Mouse (Mus musculus): Measurements from ENCODE around the gene Mt3. TPM values are rescaled to one million over a fixed set of nuclear protein-coding genes. Genes with fewer than 3 reads are reported as not detected.

Mt3 gene
- polyA plus RNA-seq, 1 experiment from 2014 or later, result 20.7 TPM

- peak; percentile 56 for DNase-seq (ENCODE audit: extremely low spot score, low spot score)
- WGBS, result 4% methylated on average over 25 of the region's 25 CpGs
- H3K4me3 ChIP-seq, result peak overlapping the region; percentile 52
Measured at GRCm38 (mm10) chr8:94179713-94180560, 27.5 kb downstream of the Mt3 start.

DNA sequence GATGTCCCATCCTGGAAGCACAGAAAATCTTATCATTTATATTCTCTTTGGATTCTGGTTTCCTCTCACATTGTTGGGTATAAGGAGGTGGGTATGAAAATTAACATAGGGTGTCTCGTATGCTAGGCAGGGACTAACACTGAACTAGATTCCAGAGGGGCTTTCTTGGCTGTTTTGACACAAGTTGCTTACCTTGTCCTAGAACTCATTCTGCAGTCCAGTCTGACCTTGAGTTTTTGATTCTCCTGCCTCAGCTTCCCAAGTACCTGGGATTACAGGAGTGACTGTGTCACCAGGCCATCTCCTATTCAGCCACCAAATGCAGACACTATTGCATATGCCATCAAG is 28.1 kb downstream of the Mt3 start:
- H3K27ac ChIP-seq, result no peak overlapping the region; the same call in 1 of the 2 replicates
- H3K4me1 ChIP-seq, result peaks cover 44% of the 10 kb centered on the region
- no peak for DNase-seq (ENCODE audit: extremely low spot score, low spot score)
- no peaks in the 10 kb centered on the region for H3K9me3 ChIP-seq
- peaks cover 100% of the 10 kb centered on the region for H3K27me3 ChIP-seq (ENCODE audit: poor library complexity, severe bottlenecking)
- 65% methylated on average over 1 of the region's 1 CpGs for WGBS
- H3K36me3 ChIP-seq (replicated peaks), result no peaks in the 10 kb centered on the region
- H3K4me3 ChIP-seq, result peak overlapping the region; percentile 52

More at GRCm38 (mm10) chr8:94179713-94180560, 27.5 kb downstream of the Mt3 start:
- H3K27me3 ChIP-seq (ENCODE audit: poor library complexity, severe bottlenecking), result peaks cover 100% of the 10 kb centered on the region
- H3K36me3 ChIP-seq (replicated peaks), result no peaks in the 10 kb centered on the region
- peak overlapping the region; percentile 71 for H3K27ac ChIP-seq
- H3K9me3 ChIP-seq, result no peaks in the 10 kb centered on the region
- peaks cover 46% of the 10 kb centered on the region for H3K4me1 ChIP-seq

- Histone ChIP-seq H3K4me1 (peaks cover 57% of the 10 kb centered on the region), H3K27ac (0 out of 2 replicates have a peak overlapping the region, but pooled peaks have one; percentile 51), H3K4me3 (peak overlapping the region; percentile 44; the same call in 1 of the 2 replicates), H3K9me3 (no peaks in the 10 kb centered on the region), H3K27me3 (ENCODE audit: poor library complexity, severe bottlenecking) (peaks cover 100% of the 10 kb centered on the region), H3K36me3 (replicated peaks) (no peaks in the 10 kb centered on the region)
- 60% methylated on average over 13 of the region's 13 CpGs for WGBS
- no peak for DNase-seq (ENCODE audit: extremely low spot score, low spot score)
Measured at GRCm38 (mm10) chr8:94182055-94182929, 29.9 kb downstream of the Mt3 start.

- Histone ChIP-seq H3K27ac (peak overlapping the region; percentile 51; the same call in 1 of the 2 replicates), H3K27me3 (ENCODE audit: poor library complexity, severe bottlenecking) (peaks cover 100% of the 10 kb centered on the region), H3K4me1 (peaks cover 63% of the 10 kb centered on the region), H3K4me3 (peak overlapping the region; percentile 44), H3K9me3 (no peaks in the 10 kb centered on the region), H3K36me3 (replicated peaks) (no peaks in the 10 kb centered on the region)
- 0% methylated on average over 16 of the region's 16 CpGs for WGBS
- DNase-seq (ENCODE audit: extremely low spot score, low spot score), result peak; percentile 61
Measured at GRCm38 (mm10) chr8:94183117-94183516, 30.7 kb downstream of the Mt3 start.

GRCm38 (mm10) chr8:94184357-94184843 is 32.0 kb downstream of the Mt3 start:
- H3K4me3 ChIP-seq, result no peak overlapping the region
- 17% methylated on average over 12 of the region's 12 CpGs for WGBS
- H3K9me3 ChIP-seq, result no peaks in the 10 kb centered on the region
- no peaks in the 10 kb centered on the region for H3K36me3 ChIP-seq (replicated peaks)
- 0 out of 2 replicates have a peak overlapping the region, but pooled peaks have one; percentile 44 for H3K27ac ChIP-seq
- H3K4me1 ChIP-seq, result peaks cover 55% of the 10 kb centered on the region
- DNase-seq (ENCODE audit: extremely low spot score, low spot score), result no peak
- peaks cover 98% of the 10 kb centered on the region for H3K27me3 ChIP-seq (ENCODE audit: poor library complexity, severe bottlenecking)

DNA sequence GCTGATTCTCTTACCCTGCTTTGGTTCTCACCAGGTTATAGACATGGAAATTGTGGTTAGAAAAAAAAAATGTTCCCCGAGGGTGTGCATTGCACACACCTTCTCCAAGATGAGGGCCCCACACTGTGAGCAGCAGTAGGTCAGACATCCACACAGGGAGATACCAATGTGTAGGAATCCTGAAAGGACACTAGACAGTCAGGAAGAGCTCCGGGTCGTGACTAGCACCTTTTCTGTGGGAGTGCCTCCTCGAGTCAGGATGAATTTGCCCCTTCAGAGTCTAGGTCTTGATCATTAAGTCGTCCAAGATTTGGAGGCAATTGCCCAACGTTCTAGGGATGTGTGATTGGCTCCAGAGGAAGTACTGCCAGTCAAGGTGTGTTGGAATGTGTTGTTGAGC is 33.4 kb downstream of the Mt3 start:
- peaks cover 52% of the 10 kb centered on the region for H3K4me1 ChIP-seq
- H3K27ac ChIP-seq, result no peak overlapping the region
- H3K36me3 ChIP-seq (replicated peaks), result no peaks in the 10 kb centered on the region
- H3K4me3 ChIP-seq, result no peak overlapping the region
- H3K27me3 ChIP-seq (ENCODE audit: poor library complexity, severe bottlenecking), result peaks cover 97% of the 10 kb centered on the region
- no peak for DNase-seq (ENCODE audit: extremely low spot score, low spot score)
- WGBS, result 72% methylated on average over 6 of the region's 6 CpGs
- no peaks in the 10 kb centered on the region for H3K9me3 ChIP-seq

DNA sequence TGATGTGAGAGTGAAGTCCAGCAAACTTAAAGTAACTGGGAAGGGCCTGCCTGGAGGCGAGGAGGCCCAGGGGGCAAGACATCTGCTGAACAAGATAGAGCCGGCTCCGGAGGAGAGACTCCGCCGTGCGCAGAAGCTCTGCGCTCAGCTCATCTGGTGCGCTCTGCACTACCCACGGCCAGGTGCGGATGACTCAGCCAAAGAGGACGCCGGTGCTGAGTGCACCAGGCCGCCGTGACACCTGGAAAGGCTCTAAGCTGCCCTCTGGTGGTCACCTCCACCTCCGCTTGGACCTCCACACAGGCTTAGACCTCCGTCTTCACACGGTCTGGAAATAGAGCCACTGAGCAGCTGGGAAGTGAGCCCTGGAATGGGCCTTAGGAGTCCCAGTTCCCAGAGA is 34.1 kb downstream of the Mt3 start:
- H3K4me3 ChIP-seq, result peak overlapping the region; percentile 34
- DNase-seq (ENCODE audit: extremely low spot score, low spot score), result peak; percentile 74
- H3K27me3 ChIP-seq (ENCODE audit: poor library complexity, severe bottlenecking), result peaks cover 90% of the 10 kb centered on the region
- H3K4me1 ChIP-seq, result peaks cover 60% of the 10 kb centered on the region
- H3K9me3 ChIP-seq, result no peaks in the 10 kb centered on the region
- H3K36me3 ChIP-seq (replicated peaks), result no peaks in the 10 kb centered on the region
- 5% methylated on average over 17 of the region's 17 CpGs for WGBS
- peak overlapping the region; percentile 36; the same call in 1 of the 2 replicates for H3K27ac ChIP-seq

DNA sequence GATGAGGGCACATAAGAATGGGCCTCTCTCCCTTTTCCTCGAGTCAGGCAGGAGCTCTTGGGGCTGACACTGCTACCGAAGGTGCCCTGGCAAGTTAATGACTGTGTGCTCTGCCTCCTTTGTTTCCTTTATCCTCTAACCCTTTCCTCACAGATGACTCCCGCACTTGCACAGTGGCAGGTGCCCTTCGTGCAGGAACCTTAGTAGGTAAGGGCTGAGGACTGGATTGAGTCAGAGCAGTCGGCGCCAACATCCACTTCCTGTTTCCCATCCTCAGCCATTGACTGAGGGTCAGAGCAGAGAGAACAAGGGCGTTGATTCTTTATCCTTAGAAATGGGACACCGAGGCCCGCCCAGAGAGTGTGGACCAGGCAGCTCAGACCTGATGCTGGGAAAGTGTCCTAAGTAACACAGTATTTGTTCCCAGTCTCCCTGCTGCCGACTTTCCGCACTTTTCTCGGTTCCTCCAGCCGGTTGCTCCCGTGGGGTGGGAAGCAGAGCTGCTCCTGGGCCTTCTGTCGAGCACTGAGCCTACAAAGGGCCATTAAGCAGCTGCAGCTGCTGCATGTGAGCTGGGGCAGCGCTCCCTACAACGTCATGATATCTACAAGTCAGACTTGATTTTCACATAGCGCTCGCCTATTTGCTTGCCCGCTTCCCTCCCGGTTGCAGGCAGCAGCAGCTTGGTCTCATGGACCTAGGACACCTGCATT is 35.0 kb downstream of the Mt3 start:
- WGBS, result 29% methylated on average over 21 of the region's 21 CpGs
- Histone ChIP-seq H3K4me1 (peaks cover 60% of the 10 kb centered on the region), H3K4me3 (no peak overlapping the region), H3K27ac (peak overlapping the region; percentile 36; the same call in 1 of the 2 replicates), H3K9me3 (no peaks in the 10 kb centered on the region), H3K27me3 (ENCODE audit: poor library complexity, severe bottlenecking) (peaks cover 80% of the 10 kb centered on the region), H3K36me3 (replicated peaks) (no peaks in the 10 kb centered on the region)
- no peak for DNase-seq (ENCODE audit: extremely low spot score, low spot score)

DNA sequence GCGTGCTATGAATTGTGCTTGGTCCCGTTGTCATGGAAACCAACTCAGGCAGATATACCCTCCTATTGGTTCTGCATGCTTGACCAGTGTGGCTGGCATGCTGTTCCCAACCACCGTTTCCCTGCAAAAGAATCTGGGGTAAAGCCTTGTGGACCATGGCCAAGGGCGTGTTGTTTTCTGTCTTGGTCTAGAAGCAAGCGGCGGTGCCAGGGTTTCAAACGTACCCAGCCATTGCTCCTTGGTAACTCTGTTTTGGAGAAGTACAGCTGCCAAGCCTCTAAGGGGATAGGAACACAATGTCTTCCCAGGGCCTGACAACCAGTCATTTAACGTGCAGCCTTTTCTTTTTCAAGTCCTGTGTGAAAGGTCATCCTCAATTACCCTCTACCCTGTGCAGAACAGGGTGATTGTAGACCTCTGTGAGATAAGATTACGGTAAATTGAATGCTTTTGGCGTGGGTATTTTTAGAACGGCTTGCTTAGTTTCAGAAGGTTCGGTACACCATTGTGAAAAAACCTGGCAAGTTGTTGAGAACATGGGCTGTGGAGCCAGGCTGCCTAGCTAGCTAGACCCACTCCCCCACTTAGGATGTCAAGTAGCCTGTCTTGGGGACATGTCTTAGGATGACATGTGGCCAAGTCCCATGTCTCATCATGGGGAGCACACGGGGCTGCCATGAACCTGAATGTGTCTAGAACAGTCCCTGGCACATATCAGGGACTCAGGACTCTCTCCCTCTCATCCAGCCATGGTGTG is 37.0 kb downstream of the Mt3 start:
- no peaks in the 10 kb centered on the region for H3K9me3 ChIP-seq
- 80% methylated on average over 13 of the region's 13 CpGs for WGBS
- H3K4me1 ChIP-seq, result peaks cover 40% of the 10 kb centered on the region
- peaks cover 60% of the 10 kb centered on the region for H3K27me3 ChIP-seq (ENCODE audit: poor library complexity, severe bottlenecking)
- no peak overlapping the region for H3K27ac ChIP-seq
- no peak overlapping the region for H3K4me3 ChIP-seq
- no peak for DNase-seq (ENCODE audit: extremely low spot score, low spot score)
- no peaks in the 10 kb centered on the region for H3K36me3 ChIP-seq (replicated peaks)

DNA sequence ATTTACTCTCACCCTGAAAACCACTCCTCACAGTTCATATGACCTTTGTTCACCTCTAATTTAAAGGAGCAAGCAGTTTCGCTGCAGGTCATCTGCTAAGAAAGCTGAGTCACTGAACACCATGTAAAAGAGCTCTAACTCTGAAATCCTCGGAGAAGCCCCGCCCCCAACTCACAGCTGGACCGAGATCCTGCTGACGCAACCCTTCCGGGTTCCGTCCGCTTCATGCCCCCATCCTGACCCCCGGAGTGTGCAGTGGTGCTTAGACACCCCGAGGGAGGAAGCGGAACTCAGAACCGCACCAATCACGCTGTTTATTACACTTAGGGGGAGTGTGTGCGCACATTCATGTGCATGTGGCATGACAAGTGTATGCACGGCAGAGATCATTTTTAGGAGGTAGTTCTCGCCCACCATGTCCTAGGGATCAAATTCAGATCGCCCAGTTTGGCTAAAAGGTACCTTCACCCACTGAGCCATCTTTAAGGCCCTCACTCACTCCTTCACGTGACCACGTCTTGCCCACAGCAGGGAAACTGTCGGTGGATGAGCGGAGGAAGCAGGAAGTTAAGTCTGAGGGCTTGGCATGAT is 38.8 kb downstream of the Mt3 start:
- Histone ChIP-seq H3K36me3 (replicated peaks) (no peaks in the 10 kb centered on the region), H3K4me3 (peak overlapping the region; percentile 45), H3K4me1 (peaks cover 36% of the 10 kb centered on the region), H3K27ac (no peak overlapping the region), H3K27me3 (ENCODE audit: poor library complexity, severe bottlenecking) (peaks cover 43% of the 10 kb centered on the region), H3K9me3 (no peaks in the 10 kb centered on the region)
- 25% methylated on average over 21 of the region's 21 CpGs for WGBS
- peak; percentile 41 for DNase-seq (ENCODE audit: extremely low spot score, low spot score)

DNA sequence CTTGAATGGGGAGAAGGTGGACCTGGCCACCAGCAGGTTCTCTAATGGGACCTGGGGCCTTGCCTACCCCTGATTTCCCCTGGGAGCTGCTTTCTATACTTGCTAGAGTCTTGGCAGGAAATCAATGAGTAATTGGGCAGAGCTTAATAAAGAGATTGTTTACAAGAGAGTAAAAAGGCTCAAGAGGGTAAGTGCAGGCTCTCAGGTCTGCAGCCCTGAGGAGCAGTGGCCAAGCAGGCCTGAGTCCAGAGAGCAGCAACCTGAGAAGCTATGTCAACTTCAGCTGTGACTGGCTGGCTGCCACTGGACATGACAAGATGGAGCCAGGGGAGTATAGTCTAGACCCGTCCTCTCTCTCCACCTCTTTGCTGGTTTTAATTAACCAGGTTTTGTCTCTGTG is 40.5 kb downstream of the Mt3 start:
- 56% methylated on average over 1 of the region's 1 CpGs for WGBS
- Histone ChIP-seq H3K9me3 (no peaks in the 10 kb centered on the region), H3K27me3 (ENCODE audit: poor library complexity, severe bottlenecking) (peaks cover 26% of the 10 kb centered on the region), H3K27ac (no peak overlapping the region), H3K4me3 (no peak overlapping the region), H3K36me3 (replicated peaks) (no peaks in the 10 kb centered on the region), H3K4me1 (peaks cover 19% of the 10 kb centered on the region)
- no peak for DNase-seq (ENCODE audit: extremely low spot score, low spot score)
